Mouse (Mus musculus) stomach, postnatal 0 days (tissue): ENCODE measurements at regions not wholly inside any gene's neighbourhood (a gene's known extent, or its start where the extent isn't known, plus 50 kb on each side); places are given as distances from the start of the nearest gene placed in this dataset.

Source experiments
- ATAC-seq: fragments of 200-750 bp; cut with Nextera tagmentation; 2 replicates; pipeline ENCODE4 v1.8.0; 2017; ENCODE audit not compliant: low FRiP score, low TSS enrichment
- DNase-seq: peaks from one replicate; pipeline ENCODE4 v3.0.0-alpha.2; 2016; ENCODE audit warnings: low spot score
- H3K27ac ChIP-seq: fragments of 300-500 bp; sonication (generic); replicated peaks from 2 replicates; pipeline ENCODE4 v1.5.1; 2014; ENCODE audit warnings: mild to moderate bottlenecking, control low read depth
- H3K27me3 ChIP-seq: fragments of 300-500 bp; sonication (generic); 2 replicates; pipeline ENCODE4 v1.6.1; 2014; ENCODE audit warnings: low read length; ENCODE audit not compliant: control insufficient read depth, insufficient read depth
- H3K36me3 ChIP-seq: fragments of 300-500 bp; sonication (generic); 2 replicates; pipeline ENCODE4 v1.6.1; 2014; ENCODE audit warnings: low read length, mixed read lengths; ENCODE audit not compliant: control insufficient read depth, insufficient read depth
- H3K4me1 ChIP-seq: fragments of 300-500 bp; sonication (generic); replicated peaks from 2 replicates; pipeline ENCODE4 v1.6.1; 2014; ENCODE audit warnings: antibody characterized with exemption; ENCODE audit not compliant: control insufficient read depth, insufficient read depth
- H3K4me2 ChIP-seq: fragments of 300-500 bp; sonication (generic); replicated peaks from 2 replicates; pipeline ENCODE4 v1.6.1; 2014; ENCODE audit warnings: low read depth, mild to moderate bottlenecking, control low read depth, moderate library complexity
- H3K4me3 ChIP-seq: fragments of 300-500 bp; sonication (generic); 2 replicates; pipeline ENCODE4 v1.5.1; 2014; ENCODE audit warnings: low read depth, low read length, control low read depth
- H3K9ac ChIP-seq: fragments of 300-500 bp; sonication (generic); 2 replicates; pipeline ENCODE4 v1.6.1; 2014; ENCODE audit warnings: mild to moderate bottlenecking, low read length, control low read depth, mixed read lengths
- H3K9me3 ChIP-seq: fragments of 300-500 bp; sonication (generic); 2 replicates; pipeline ENCODE4 v1.6.1; 2016; ENCODE audit warnings: low read length; ENCODE audit not compliant: control insufficient read depth
- CTCF ChIP-seq: IDR thresholded peaks from 2 replicates; pipeline ENCODE4 v1.5.1; 2016; ENCODE audit warnings: antibody characterized with exemption, low read depth, mild to moderate bottlenecking, moderate library complexity
- EP300 ChIP-seq: optimal IDR thresholded peaks from 2 replicates; pipeline ENCODE3; 2016; ENCODE audit warnings: antibody characterized with exemption
- WGBS: fragments of 180-500 bp; shearing (Covaris S2); extraction: QIAGEN DNeasy Blood & Tissue Kit; methylation state at CpG from one replicate; pipeline ENCODE4 v1.1.7; 2014; 5-methylcytosine and 5-hydroxymethylcytosine counted together

DNA sequence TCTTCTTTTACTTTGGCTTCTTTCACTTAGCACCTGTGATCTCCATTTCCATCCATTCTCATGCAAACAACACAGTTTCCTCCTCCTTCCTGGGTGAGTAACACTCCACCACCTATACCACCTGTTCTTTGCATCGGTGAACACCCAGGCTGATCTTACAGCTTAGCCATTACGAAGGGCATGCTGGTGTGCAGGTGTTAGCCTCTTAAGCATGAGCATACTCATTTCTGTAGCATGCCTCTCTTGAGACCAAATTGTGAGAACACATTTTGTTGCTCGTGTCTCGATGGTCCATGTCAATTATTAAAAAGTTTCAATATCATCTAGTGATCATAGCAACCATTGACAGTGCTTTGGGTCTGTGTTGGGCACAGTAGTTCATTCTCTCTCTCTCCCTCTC, 80.8 kb downstream of the Gm33543 start:
- Histone ChIP-seq H3K9me3 (no peaks in the 10 kb centered on the region), H3K36me3 (no peaks in the 10 kb centered on the region), H3K27me3 (no peaks in the 10 kb centered on the region), H3K4me2 (no peak overlapping the region), H3K4me1 (no peaks in the 10 kb centered on the region), H3K9ac (no peak overlapping the region), H3K27ac (no peak overlapping the region), H3K4me3 (no peak overlapping the region)
- DNase-seq: no peak
- WGBS: 85% methylated on average over 4 of the region's 4 CpGs
- no peak for TF ChIP-seq CTCF
- TF ChIP-seq EP300: no peak
- ATAC-seq: no peak

DNA sequence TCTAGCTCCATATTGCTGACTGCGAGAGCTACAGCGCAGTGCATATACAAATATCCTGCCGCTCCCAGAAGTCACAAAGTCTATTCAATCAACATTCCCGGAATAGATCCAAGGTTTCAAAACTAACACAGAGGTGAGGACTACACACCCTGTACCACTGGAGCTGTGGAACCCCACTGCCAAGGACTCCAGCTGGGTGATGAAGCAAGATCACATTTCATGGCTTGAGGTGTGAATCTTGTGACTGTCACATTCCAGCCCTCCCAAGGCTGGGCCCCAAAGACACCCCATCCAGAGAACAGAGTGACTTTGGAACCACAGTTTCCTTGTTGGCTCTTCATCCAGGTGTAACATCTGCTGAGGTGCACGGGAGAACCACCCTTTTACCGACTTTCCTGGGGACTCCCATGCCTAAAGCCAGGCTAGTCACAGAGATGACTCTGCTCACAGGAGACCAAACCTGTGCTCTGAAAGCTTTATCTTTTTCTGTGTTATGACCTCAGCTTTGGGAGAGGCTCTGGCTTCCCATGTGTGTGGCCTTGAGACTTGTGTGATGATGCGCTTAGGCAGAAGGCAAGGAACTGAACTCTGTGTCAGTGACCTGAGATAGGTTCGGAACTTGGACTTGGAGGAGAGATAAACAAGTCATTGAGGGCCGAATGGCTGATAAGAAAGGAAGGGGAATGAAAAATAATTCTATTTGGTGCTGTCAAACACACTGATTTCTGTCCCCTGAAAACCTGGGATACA, 82.4 kb downstream of the Gm33543 start:
- no peak for DNase-seq
- peak; percentile 42; the same call in 1 of the 2 replicates for ATAC-seq
- Histone ChIP-seq H3K9me3 (no peaks in the 10 kb centered on the region), H3K36me3 (no peaks in the 10 kb centered on the region), H3K4me2 (no peak overlapping the region), H3K4me3 (no peak overlapping the region), H3K27ac (no peak overlapping the region), H3K4me1 (no peaks in the 10 kb centered on the region), H3K27me3 (no peaks in the 10 kb centered on the region), H3K9ac (no peak overlapping the region)
- TF ChIP-seq EP300: no peak
- 65% methylated on average over 9 of the region's 9 CpGs for WGBS

DNA sequence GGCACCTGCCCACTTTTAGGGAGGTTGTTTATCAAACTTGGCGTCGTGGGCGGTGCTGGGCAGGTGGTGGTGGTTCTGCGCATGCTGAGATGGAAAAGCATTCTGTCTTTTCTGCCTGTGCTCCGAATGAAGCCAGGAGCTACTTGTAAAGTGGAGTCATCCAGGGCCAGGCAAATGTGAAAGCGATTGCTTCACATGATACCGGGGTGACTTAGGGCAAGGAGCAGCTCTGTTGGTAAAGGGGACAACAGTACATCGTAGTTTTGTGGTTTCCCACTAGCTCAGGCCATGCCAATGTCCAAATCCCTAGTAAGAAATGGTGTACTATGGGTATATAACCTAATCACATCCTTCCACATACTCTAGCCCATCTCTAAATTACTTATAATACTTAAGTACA, 84.5 kb downstream of the Gm33543 start:
- H3K4me3 ChIP-seq: no peak overlapping the region
- TF ChIP-seq EP300 (no peak), CTCF (no peak)
- H3K9me3 ChIP-seq: no peaks in the 10 kb centered on the region
- H3K4me1 ChIP-seq: no peaks in the 10 kb centered on the region
- DNase-seq (no peak), ATAC-seq (no peak)
- H3K9ac ChIP-seq: no peak overlapping the region
- 88% methylated on average over 8 of the region's 8 CpGs for WGBS
- H3K27me3 ChIP-seq: no peaks in the 10 kb centered on the region
- H3K36me3 ChIP-seq: no peaks in the 10 kb centered on the region
- no peak overlapping the region for H3K27ac ChIP-seq
- no peak overlapping the region for H3K4me2 ChIP-seq

DNA sequence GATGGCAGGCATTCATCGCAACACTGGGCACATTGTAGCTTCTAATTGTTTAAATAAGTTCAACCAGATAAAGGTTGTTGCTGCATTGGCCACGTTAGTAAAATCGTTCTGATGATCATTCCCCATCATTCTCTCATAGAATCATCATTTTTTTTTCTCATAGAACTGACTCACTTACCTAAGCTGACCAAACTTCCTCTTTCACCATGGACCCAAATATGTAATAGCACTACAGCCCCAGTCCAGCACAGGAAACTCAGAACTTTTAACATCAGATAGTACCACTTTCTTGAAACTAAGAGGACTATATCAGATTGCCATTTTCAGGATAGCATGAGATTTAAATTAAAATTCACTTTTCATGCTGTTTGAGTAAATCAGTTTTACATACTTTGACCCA, 82.2 kb upstream of the Anapc15-ps start:
- no peak for TF ChIP-seq EP300
- TF ChIP-seq CTCF: no peak
- Histone ChIP-seq H3K4me2 (no peak overlapping the region), H3K9ac (no peak overlapping the region), H3K27ac (no peak overlapping the region), H3K9me3 (no peaks in the 10 kb centered on the region), H3K4me1 (no peaks in the 10 kb centered on the region), H3K36me3 (no peaks in the 10 kb centered on the region), H3K27me3 (no peaks in the 10 kb centered on the region), H3K4me3 (no peak overlapping the region)
- no peak for DNase-seq
- 87% methylated on average over 3 of the region's 3 CpGs for WGBS
- no peak for ATAC-seq

DNA sequence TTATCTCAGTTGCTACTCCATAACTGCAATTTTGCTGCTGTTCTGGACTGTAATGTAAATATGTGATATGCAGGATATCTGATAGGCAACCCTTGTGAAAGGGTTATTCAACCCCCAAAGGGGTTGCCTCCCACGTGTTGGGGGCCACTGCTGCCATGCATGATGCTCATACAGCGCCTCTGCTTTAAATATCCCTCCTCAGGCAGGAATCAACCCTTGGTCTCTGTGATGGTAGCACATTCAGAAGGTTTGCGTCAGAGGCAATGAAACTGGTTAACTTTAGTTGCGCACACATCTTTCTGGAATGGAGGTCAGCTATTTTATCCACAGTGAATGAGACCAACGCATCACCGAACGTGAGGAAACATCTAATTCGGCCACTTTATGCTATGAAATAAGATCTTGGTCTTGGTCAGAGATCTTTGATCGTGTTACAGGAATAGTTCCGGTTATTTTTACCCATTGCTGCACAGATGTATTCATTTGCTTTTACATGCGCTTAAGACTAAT, 80.2 kb upstream of the Anapc15-ps start:
- TF ChIP-seq CTCF (no peak), EP300 (no peak)
- 85% methylated on average over 11 of the region's 11 CpGs for WGBS
- H3K4me2 ChIP-seq: no peak overlapping the region
- no peaks in the 10 kb centered on the region for H3K36me3 ChIP-seq
- no peak overlapping the region for H3K27ac ChIP-seq
- ATAC-seq (no peak), DNase-seq (no peak)
- H3K4me1 ChIP-seq: no peaks in the 10 kb centered on the region
- no peak overlapping the region for H3K4me3 ChIP-seq
- H3K9ac ChIP-seq: no peak overlapping the region
- no peaks in the 10 kb centered on the region for H3K27me3 ChIP-seq
- H3K9me3 ChIP-seq: no peaks in the 10 kb centered on the region

DNA sequence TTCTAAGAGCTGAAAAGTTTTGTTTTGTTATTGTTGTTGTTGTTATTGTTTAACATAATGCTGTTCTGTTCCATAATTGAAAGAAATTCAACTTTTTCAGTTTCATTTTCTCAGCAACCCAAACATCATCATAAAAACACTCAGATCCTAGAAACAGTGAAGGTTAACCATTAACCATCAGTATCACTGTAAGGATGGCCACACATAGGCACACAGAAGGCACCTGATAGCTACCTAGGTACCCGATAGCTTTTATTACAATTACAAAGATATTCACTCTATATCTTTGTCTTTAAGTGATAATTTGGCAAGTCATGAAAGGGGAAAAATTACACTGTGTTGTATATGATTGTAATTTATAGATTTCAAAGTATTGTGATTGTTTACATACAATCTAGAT, 75.1 kb upstream of the Anapc15-ps start:
- TF ChIP-seq CTCF (no peak), EP300 (no peak)
- Histone ChIP-seq H3K36me3 (no peaks in the 10 kb centered on the region), H3K4me2 (no peak overlapping the region), H3K27ac (no peak overlapping the region), H3K27me3 (no peaks in the 10 kb centered on the region), H3K9me3 (no peaks in the 10 kb centered on the region), H3K4me1 (no peaks in the 10 kb centered on the region), H3K9ac (no peak overlapping the region), H3K4me3 (no peak overlapping the region)
- DNase-seq (no peak), ATAC-seq (no peak)
- 76% methylated on average over 1 of the region's 1 CpGs for WGBS
